Mouse (Mus musculus) spleen, postnatal 14 days (tissue): ENCODE measurements around the gene F2rl3.

ENCODE experiments used
- DNase-seq, 2 experiments: peaks; one replicate each; pipeline ENCODE4 v3.0.0; 2021 to 2022; ENCODE audit warnings: low spot score in 2 of 2

The F2rl3 gene

DNA sequence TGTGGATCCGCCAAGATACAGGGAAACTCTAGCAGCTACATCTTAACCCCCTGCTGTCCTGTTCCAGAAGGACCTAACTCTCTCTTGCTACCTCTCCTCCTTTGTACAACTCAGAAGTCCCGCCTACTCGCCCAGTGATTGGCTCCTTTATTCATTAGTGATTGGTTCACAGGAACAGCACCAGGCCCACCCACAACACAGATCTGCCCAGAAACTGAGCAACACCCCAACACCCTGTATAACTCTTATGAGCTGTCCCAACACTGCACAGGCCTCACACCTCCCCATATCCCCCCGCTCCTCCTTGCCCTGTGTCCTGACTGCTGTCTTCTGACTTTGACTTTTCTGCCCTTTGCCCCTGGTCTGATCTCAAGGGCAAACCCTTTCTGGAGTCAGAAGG is 4.0 kb downstream of the F2rl3 start:
- DNase-seq: no peak

DNA sequence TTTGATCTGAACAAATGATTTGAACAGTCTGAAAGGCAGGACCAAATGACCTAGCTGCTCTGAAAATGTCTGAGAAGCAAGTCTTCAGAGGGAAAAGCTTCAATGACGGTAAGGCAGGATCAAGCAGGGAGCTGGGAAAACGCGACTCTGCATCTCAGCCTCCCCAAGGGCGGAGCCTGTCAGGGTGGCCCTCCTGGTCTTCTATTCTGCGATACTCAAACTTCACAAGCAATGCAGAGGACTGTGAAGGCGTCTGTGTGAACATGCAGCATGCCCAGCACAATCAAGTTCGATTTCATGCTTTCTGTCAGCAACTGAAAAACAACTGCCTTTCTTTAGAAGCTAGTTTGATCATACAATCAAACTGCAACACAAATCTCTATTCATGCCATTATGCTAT is 5.1 kb downstream of the F2rl3 start:
- no peak for DNase-seq

DNA sequence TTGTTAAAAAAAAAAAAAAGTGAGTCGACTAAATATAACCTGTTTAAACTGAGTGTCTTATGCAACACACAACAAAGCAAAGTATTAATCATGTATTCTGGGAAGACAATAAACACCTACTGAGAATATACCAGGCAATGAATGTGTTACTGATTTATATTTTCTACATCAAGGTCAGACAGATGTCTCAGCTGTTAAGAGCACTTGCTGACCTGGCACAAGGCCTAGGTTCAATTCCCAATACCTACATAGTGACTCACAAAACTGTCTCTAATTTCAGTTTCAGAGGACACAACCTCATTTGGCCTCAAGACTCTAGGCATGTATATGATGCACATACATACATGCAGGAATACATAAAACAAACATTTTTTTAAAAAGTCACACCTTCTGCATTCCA is 16.1 kb downstream of the F2rl3 start:
- no peak for DNase-seq

DNA sequence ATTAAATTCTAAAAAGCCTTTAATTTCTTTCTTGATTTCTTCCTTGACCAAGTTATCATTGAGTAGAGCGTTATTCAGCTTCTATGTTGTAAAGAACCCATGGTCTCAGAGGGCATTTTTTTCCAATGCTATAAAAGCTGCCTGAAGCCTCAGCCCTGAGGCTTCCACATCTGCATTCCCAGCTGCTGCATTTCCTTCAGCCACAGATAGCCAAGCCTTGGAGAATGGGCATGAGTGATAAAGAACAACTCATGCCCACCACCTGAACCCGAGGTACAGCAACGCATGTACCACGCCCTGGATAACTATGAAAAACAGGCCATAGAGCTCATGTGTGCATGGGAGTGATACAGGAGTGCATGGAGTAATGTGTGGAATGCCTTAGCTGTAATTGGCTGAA is 19.0 kb downstream of the F2rl3 start:
- no peak for DNase-seq

DNA sequence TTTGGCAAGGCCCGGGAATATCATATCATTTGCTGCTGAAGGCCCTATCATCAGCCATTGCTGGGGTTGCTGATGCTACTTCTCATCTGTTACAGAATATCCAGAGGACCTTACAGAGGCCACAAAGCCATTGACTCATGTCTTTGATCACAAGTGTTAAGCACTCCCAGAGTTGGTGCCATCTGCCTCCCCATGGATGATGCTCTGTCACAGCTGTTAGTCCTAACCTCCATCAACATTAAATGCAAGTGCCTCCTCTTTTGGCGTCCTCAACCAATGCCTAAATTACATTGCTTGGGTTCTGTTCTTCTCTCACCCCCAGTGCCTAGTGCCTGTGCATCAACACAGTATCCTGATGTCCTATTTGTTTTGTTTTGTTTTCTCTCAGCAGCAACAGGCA is 39.9 kb downstream of the F2rl3 start:
- no peak for DNase-seq

DNA sequence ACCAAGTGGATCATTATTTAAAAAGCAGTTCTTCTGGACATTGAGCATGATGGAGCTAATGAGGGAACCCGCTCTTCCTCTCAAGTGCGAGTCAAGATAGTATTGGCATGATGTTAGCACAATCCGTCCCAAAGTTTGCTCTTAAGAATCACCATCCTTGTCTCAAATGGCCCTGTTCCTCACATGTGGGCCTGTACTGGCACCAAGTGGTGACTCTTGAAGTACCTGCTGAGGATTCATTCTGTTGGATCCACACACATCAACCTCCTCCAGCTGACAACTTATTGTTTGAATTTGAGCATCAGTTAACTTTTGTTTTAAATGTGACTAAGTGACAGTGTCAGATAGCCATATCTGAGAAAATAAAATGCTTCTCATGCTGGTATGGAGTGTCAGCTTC is 51.0 kb downstream of the F2rl3 start:
- DNase-seq: no peak
